Mouse (Mus musculus) neural tube, embryonic 10.5 days (tissue): Measurements from ENCODE around the gene Mical3.
"Not testable (repeated sequence)": the region's sequence is repeated elsewhere in the genome, so short reads cannot be mapped to it uniquely, and the experiment has no call there.

Source experiments
- DNase-seq: peaks from one replicate; pipeline ENCODE4 v3.0.0-alpha.2; 2017; ENCODE audit warnings: low spot score; ENCODE audit errors: extremely low spot score

Mical3 gene

DNA sequence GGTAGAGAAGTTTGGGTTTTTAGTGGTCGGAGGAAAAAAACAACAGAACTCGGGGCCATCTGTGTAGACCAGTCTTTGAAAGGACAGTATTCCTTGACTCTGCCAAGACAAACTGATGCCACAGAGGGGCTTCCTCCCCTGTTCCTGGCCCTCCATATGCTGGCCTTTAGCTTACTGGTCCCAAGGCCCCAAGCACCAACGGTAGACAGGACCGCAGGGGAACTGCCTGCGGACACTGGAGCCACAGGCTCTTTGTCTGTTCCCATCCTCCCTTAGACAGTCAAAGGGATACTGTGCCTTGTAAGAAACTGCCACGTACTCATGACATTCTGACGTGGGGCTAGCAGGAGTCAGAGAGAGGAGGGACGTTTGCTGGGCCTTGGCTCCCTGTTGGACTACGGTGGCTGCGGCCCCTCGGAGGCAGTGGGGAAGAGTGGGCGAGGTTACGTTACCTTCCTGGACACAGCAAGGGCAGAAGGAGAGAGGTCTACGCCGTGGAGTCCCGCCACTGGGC lies 193.6 kb downstream of the Mical3 start:
- DNase-seq, result no peak

DNA sequence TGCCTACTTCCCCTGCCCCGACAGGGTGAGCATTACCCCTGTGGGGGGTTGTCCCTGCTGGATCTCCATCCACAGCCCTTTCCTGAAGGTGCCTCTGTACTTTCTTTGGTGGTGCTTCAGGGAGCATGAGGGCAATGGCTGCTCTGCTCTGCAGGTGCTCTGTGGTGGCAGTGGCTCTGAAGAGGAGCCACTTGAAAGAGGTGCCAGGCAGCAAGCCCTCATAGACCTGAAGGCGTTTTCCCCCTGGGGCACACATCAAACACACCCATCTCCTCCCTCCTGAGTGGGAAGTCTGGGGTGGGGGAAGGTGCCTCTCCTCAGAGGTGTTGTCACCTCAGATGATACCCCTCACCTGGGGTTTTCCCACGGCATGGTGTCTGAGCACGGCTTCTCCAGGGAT lies 196.6 kb downstream of the Mical3 start:
- no peak for DNase-seq

DNA sequence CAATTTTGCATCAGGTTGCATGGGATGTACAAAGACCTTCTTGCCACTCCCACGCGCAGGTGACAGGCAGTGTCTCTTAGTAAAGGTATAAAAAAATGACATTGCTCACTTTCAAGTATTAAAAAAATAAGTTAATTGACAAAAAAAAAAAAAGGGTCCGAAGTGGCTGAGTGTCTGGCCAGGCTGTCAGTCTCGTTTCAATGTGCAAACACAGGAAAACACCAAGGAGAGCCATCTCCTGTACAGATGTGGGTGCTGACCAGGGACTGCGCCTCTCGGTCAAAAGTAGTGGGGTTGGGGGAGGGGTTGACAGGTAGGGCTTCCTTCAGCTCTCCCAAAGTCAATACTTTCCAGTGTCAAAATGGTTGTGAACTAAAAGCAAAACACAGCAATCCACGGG lies 197.1 kb downstream of the Mical3 start:
- no peak for DNase-seq

DNA sequence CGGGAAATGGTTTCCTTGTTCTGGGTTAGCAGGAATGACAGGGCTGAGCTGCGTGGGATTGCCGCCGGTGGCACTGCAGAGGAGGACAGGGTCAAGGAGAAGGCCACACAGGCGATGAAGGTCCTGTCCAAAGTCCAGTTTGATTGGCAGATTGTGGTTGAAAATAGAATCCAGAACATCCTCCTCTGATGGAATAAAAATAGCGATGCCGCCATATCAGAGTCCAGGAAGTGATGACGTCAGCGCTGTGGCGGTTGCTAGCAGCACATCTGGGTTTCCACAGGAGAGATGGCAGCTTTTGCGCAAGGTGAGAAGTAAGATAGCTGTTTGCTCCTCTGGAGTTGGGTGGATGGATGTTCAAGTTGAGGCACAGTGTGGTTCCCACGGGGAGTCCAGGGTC lies 198.2 kb downstream of the Mical3 start:
- DNase-seq, result no peak

DNA sequence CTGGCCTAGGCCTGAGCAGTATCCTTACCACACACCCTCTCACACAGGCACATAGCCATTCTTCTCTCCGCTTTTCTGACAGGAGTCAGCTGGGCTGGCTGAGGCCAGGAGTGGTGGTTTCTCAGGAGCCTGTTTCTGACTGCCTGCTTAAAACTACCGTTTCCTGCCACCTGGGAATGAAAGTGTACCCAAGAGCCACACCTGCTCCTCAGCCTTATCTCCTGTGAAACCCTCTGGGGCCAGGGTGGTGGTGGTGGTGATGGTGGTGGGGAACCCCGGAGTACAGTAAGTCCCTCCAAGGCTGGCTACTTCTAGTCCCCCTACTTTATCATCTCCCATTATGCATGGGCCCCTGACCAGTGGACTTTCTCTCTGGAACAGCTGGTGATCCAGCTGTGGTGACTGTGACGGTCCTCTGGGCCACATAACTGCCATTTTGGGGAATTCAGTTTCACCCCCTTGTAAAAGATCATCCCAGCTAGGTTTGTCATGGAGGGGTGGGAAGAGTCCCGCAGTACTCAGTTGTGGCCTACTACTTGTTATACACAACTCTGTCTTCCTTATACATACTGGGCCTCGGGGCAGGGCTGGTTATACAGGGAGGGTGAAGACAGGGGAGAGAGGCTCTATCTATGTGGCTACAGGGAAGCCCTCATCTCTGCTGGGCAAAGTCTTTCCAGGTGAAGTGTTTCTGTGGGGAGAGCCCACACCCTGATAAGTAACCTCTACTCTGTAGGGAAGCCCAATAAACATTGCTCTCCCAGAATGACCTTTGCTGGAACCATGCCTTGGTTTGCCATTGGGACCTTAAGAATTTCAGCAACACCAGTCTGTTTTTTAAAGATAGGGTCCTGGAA lies 200.1 kb downstream of the Mical3 start:
- DNase-seq, result no peak

DNA sequence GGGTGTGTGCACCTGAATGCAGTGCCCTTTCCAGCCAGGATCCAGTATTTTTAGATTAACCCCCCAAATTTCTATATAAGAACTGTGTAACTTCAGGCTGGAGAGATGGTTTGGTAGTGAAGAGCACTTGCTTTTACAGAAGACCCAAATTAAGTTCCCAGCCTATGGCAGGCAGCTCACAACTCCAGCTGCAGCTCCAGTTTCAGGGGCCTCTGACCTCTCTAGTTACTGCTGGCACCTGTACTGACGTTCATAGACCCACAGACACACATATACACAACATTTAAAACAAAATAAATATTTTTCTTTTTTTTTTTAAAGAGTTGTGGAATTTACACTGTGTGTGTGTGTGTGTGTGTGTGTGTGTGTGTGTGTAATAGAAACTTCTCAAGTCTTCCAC lies 201.4 kb downstream of the Mical3 start:
- DNase-seq, result no peak

DNA sequence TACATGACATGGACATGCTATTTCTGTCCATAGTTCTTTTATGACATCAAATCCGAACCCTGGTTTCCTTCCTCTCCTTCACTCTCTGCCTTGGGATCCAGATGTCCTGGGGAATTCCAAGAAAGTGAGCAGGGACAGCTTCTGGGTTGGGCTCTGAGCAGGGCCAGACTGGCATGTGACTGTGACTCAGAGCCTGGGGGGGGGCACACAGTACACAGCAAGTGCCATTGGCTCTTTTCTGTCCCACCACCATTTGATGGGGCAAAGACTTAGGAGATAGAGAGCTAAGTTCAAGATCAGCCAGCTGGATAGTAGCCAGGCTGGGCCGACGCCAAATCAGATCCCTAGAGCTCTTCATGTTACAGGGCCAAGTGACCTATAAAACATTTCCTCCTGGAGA lies 203.0 kb downstream of the Mical3 start:
- no peak for DNase-seq

DNA sequence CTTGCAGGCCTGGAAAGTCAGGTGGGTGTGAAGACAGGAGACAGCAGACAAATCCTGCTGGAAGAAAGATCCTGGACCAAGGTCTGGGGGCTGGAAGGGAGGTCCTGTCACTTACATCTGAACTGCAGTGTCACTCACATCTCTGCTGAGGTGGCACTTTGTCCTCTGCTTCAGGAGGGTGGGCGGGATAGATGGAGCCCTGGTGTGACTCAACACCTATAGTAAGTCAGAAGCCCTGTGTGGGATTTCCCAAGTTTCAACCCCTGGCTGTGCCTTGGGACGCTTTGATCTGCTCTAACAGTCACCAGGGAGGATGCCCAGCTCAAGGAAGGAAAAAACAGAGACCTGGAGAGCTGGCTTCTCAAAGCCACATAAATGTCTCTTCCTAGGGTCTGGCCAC lies 203.9 kb downstream of the Mical3 start:
- DNase-seq, result no peak

DNA sequence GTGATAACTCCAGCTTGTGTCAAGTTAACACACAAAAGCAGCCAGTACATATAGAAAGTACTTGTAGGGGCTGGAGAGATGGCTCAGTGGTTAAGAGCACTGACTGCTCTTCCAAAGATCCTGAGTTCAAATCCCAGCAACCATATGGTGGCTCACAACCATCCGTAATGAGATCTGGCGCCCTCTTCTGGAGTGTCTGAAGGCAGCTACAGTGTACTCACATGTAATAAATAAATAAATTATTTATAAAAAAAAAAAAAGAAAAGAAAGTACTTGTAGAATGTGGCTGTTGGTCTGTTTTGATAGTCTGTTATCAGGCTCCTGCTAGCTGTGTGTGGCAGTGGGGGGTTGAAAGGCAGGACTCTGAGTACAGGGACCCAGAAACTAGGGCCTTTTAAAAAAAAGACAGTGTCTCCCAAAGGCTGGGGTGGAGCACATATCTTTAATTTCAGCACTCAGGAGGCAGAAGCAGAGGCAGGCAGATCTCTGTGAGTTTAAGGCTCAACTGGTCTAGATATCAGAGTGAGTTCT lies 205.9 kb downstream of the Mical3 start:
- not testable (repeated sequence) for DNase-seq

DNA sequence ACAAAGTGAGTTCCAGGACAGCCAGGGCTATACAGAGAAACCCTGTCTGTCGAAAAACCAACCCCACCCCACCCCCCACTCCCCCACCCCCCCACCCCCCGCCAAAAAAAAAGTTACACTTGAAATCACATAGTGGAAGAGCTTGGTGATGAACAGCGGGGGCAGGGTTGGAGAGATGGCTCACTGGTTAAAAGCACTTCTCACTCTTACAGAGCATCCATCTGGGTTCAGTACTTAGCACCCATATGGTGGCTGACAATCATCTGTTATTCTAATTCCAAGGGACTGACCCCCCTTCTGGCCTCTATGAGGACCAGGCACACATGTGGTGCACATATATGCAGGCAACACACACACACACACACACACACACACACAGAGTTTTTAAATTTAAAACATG lies 212.8 kb downstream of the Mical3 start:
- DNase-seq, result no peak

DNA sequence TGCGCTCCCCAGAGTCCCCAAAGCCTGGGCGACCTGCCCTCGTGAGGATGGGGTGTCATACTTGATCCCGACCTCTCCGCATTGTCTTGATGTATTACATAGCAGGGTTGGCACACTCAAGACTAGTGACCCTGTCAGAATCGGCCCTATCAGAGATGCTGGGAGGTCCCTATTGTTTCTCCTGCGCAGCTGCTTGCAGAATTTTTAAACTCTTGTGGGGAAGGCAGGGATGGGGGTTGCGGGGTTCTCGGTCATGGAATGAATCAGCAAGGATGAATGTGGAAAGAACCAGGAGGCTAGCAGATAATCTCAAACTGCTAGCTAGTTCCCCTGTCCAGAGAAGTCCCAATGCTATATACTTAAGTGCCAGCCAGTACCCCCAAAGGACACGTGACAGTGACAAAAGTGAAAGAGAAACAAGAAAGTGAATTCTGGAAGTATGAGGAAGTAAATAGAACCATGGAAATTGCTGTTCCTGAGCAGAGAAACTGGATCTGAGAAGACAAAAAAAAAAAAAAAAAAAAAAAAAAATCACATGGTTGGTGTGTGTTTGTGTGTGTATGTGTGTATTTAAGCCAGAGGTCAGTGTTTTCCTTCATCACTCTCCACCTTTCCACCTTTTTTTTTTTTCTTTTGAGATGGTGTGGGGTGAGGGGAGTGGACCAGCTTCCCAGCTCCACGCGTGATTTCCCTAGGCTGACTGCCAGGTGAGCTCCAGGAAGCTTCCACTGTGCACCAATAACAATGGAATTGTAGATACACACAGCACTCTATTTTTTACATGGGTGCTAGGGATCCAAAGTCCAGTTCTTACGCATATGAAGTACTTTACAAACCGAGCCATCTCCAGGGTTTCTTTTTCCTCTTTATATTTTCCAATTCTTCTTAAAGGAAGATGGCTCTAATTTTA lies 213.6 kb downstream of the Mical3 start:
- DNase-seq, result not testable (repeated sequence)

DNA sequence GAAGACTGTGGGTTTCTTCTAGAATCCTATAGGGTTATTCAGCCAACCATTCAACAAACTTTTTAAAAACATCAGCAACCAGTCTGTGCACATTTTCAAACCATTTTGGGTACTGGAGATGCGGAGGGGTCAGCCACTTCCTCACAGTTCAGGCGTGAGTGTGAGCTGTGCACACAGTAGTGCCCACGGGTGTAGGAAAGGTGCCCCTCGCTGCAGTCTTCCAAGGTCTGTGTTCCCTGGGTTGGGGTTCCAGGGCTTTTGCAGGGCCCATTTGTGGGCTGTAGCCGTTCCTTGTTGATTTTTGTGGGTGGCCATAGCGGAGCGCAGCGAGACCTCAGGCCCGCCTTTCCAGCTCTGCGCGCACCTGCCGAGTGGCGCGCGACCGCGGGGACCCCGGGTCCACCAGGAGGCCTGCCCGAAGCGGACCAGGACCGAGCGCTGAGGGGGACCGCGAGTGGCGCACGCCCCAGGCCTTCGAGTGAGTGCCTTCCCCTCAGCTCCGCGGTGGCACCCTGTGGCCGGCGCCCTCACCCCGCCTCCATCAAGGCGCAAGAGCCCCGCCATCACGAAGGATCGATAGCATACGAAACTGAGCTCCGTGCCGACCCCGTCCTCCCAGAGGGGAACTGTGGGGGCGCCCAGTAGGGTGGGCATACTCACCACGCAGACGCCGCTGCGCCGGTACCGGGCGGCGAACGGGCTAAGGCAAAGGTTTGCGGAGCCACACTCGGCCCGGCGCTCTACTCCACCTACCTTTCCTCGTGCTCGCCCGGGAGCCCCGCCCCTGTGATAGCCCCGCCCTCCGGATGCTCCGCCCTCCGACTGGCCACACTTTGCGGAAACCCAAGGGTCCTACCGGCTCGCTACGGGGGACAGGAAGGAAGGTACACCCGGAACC lies 214.5 kb downstream of the Mical3 start, which contains the start of gene Bid:
Gene Bid, minus strand, starts transcription at position 780 of the 898 bp plus-strand sequence.
- DNase-seq, result peak; percentile 92

DNA sequence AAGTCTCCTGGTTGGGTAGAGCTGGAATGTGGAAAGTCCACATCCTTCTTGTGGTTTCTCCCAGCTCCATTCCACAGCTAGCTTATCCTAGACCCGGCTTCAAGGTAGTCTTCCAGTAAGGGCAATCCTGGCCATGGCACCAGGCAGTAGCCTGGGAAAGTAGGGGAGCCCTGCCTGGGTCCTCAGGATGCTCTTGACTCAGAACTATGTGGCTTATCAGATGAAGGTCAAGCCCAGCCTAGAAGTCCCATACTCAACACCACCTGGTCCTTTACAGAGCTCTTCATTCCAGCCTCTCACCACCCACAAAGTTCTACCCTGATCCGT lies 215.2 kb downstream of the Mical3 start:
- no peak for DNase-seq

DNA sequence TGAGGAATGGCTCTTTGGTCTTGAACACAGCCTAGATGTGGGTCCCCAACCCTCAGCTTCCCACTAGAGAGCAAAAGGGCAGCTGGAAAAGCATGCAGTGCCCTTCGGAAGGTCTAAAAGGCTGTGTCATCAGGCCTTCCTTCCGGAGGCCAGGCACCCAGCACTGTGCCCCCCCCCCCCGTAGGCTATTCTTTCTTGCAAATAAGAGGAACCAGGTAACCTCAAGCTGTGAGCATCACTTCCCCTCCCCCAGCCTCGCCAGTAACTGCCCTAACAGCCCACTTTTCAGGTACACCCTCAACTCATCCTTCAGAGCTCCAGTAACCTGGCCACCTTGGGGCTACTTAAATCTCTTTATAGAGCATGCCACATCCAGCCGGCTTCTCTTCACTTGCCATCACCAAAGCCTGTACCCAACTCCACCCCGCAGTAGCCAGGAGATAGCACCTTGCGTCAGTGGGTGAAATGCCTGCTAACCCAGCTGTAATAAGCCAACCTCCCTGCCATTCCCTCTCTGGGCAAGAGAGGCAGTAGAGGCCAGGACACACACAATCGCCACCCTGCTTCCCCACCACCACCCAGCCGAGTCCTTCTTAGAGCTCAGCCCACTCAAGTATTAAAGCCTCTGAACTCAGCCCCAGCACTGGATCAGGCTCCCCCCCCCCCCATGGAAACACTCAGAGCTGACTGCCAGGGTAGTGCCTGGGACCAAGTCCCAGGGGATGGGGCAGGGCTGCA lies 215.7 kb downstream of the Mical3 start:
- DNase-seq, result no peak

DNA sequence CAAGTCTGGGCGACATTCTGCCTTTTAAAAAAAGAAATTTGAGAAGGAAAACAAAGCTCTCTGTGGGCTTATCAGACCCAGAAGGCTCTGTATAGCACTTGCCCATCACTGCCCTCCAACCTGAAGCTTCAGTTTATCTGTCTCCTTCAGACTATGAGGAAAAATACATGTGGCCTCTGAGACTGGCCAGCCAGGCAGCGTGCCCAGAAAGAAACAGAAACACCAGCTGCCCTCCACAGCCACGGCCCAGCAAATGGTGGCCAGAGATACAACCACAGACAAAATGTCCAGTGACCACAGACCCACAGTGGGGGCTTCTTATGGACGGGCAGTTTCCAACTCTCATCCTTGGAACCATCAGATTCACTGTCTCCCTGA lies 216.3 kb downstream of the Mical3 start:
- DNase-seq, result no peak

DNA sequence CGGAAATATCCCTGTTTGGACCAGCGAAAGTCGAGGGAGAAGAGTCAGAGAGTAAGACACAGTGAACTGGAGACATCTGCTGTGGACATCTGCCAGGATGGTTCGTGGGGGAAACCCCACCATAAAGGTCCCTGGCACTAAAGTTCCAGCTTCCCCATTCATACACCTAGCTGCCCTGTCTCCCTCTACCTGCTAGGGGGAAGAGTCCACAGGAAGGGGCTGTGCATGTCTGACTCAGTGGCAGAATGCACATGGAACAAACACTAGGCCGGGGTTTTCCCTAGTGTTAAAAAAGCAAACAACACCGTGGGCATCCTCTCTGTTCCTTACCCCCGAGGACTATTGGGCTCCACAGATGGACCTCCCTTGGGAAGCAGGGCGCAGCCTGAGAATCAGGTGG lies 217.0 kb downstream of the Mical3 start:
- DNase-seq, result no peak

DNA sequence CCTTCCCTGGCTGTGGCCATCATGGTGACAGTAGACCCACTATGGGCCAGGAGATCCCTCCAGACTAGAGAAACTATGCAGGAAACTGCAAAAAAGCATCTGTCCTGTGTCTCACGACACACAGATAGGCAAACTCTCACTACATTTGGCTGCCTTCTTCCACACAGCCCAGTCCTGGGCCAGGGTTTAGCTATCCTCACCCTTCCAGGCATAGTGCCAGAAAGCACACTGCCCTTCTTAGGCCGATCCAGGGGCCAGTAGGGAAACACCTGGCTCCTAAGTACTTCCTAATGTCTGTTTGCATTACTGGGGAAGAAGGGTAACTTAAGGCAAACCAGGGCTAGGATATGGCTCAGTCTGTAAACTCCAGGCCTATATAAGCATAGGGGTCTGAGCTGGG lies 217.9 kb downstream of the Mical3 start:
- no peak for DNase-seq

DNA sequence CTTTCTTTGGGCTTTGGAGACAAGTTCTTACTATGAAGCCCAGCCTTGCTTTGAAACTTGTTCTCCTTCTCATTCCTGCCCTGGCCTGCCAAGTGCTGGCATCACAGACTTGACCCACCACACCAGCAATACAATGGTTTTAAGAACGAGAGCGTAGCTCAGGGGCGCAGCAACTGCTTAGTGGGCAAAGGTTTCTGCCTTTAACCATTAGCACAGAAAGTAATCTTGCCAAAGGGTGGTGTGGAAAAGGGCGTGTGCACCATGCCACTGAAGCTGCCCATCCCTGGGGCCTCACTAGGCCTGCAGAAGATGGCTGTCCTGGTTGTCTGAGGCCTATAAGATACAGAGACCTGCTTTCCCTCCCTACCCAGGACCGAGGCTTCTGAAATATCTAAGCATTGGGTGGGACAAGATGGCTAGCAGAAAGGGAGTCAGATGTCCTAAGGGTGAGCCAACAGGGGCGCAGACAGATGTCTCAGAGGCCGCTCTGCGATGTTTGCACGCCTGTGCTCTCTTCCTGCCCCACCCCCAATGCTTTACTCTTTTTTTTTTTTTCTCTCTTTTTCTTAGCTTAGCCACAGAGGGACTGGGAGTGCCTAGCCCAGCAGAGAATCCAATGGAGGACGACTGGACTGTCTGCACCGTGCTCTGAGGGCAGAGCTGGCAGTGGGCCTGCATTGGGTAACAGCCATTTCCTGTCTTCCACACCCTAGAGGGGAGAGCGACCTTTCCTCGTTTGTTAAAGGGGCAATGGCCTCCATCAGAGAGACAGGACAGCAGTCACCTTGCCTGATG lies 219.4 kb downstream of the Mical3 start:
- no peak for DNase-seq

DNA sequence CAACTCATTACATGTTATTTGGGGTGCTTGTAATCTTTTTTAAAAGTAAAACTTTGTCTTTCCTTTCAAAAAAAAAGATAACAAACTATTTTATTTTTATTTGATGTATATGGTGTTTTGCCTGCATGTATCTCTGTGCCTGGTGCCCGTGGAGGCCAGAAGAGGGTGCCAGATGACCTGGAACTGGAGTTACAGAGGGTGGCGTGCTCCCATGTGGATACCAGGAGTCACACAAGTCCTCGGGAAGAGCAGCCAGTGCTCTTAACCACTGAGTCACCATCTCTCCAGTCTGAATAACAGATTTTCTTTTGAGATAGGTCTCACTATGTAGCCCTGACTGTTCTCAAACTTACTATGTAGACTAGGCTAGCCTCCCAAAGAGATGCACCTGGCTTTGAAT lies 221.3 kb downstream of the Mical3 start:
- DNase-seq, result no peak
